Mouse (Mus musculus) heart, embryonic 10.5 days (tissue): ENCODE measurements around the gene Abhd13. TPM values are rescaled to one million over a fixed set of nuclear protein-coding genes. Genes with fewer than 3 reads are reported as not detected.

Source experiments
- DNase-seq: peaks from one replicate; pipeline ENCODE4 v3.0.0-alpha.2; 2017; ENCODE audit warnings: low spot score
- H3K27ac ChIP-seq: fragments of 300-500 bp; sonication (generic); 2 replicates; pipeline ENCODE4 v1.5.1; 2016; ENCODE audit warnings: mild to moderate bottlenecking
- H3K27me3 ChIP-seq: fragments of 300-500 bp; sonication (generic); 2 replicates; pipeline ENCODE4 v1.6.1; 2016; ENCODE audit warnings: mild to moderate bottlenecking; ENCODE audit not compliant: poor library complexity, insufficient read depth, severe bottlenecking
- H3K36me3 ChIP-seq: fragments of 300-500 bp; sonication (generic); 2 replicates; pipeline ENCODE4 v1.6.1; 2016; ENCODE audit warnings: mild to moderate bottlenecking, moderate library complexity
- H3K4me1 ChIP-seq: fragments of 300-500 bp; sonication (generic); 2 replicates; pipeline ENCODE4 v1.6.1; 2016; ENCODE audit warnings: mild to moderate bottlenecking
- H3K4me3 ChIP-seq: fragments of 300-500 bp; sonication (generic); 2 replicates; pipeline ENCODE4 v1.5.1; 2016; ENCODE audit warnings: mild to moderate bottlenecking, moderate library complexity
- H3K9me3 ChIP-seq: fragments of 300-500 bp; sonication (generic); 2 replicates; pipeline ENCODE4 v1.6.1; 2016; ENCODE audit warnings: mild to moderate bottlenecking, moderate library complexity
- WGBS: fragments of 180-500 bp; shearing (Covaris S2); methylation state at CpG from one replicate; pipeline ENCODE4 v1.1.7; 2016; 5-methylcytosine and 5-hydroxymethylcytosine counted together
- polyA plus RNA-seq: library from polyadenylated mRNA; unstranded; fragments of >200 nt; fragmentation: Nextera tagmentation; extraction: Ambion mirVana; gene quantifications from 2 replicates; pipeline ENCODE4 v1.2.1, GENCODE M21; 2016

The Abhd13 gene
- polyA plus RNA-seq, 1 experiment from 2014 or later, result 14.2 TPM

DNA sequence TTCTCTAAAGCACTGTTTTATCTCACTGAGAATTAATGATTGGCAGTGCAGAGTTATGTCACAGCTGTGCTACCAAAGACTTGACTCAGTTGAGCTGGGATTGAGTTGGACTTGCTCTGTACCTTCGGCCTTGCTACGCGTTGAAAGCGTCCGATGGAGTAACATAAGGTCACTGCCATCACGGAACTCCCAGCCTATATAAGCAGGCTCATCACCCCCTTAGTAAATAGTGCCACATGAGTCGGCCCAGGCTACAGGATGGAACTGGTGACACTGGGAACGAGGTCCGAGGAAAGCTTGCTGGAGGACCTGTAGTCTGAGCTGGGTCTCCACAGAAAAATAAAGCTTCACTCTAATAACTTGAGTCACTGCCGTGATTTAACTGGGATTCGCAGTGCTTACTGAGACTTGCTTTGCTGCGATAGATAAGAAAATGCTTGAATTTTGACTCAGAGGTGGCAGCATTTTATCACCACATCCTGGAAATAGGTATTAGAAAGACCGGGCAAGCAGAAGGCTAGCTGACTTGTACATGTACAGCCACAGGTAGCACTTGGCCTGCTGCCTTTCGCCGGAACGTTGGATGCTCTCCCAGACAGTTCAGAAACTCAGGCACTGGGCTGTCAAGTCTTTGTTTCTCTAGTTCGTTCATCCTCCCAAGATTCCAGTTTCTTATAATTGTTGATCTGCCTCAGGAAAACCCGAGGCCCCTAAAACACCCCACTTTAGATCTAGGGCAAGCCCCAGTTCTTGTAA lies 1.1 kb downstream of the Abhd13 start:
- peak overlapping the region; percentile 87 for H3K4me3 ChIP-seq
- 53% methylated on average over 18 of the region's 18 CpGs for WGBS
- peaks cover 6% of the 10 kb centered on the region for H3K36me3 ChIP-seq
- no peaks in the 10 kb centered on the region for H3K27me3 ChIP-seq
- DNase-seq, result no peak
- H3K27ac ChIP-seq, result peak overlapping the region; percentile 95; the same call in 1 of the 2 replicates
- peaks cover 23% of the 10 kb centered on the region for H3K4me1 ChIP-seq
- no peaks in the 10 kb centered on the region for H3K9me3 ChIP-seq

DNA sequence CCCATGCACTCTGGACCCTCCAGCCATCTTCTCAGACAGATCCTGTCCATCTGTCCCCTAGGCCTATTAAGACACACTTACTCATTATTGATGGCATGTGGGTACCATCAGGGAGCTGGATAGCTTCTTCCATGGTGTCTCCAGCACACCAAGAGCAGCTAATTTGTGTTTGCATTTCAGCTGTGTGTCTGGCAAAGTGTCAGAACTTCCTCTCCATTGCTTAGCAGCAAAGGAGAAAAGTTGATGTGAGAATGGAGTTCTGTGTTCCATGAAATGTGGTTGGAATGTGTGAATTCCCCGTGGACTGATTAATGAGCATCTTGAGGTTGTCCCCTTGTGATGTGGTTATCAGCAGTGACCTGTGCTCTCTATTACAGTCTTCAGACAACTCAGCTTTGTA lies 2.2 kb downstream of the Abhd13 start:
- no peak overlapping the region for H3K27ac ChIP-seq
- peaks cover 10% of the 10 kb centered on the region for H3K36me3 ChIP-seq
- no peaks in the 10 kb centered on the region for H3K27me3 ChIP-seq
- H3K9me3 ChIP-seq, result no peaks in the 10 kb centered on the region
- H3K4me1 ChIP-seq, result peaks cover 23% of the 10 kb centered on the region
- H3K4me3 ChIP-seq, result no peak overlapping the region
- DNase-seq, result no peak
- WGBS, result 61% methylated on average over 1 of the region's 1 CpGs

DNA sequence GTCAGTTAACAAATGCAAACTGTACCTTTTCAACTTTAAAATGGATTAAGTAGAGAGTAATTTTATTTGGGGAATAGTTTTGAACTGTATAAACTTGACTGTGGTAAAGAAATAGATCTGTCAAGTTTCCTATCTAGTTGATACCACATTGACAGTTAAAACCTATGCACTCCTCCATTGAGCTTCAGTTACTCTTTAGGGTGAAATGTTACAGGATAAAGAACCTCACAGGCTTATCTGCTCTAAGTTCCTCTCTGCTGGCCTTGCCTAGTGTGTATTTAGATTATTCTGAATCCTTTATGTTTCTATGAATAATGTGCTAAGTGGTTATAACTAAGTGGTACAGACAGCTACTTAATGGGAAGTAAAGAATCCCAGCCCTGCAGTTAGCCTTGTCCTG lies 2.7 kb downstream of the Abhd13 start:
- Histone ChIP-seq H3K4me1 (peaks cover 22% of the 10 kb centered on the region), H3K9me3 (no peaks in the 10 kb centered on the region), H3K4me3 (no peak overlapping the region), H3K27ac (no peak overlapping the region), H3K36me3 (peaks cover 10% of the 10 kb centered on the region), H3K27me3 (no peaks in the 10 kb centered on the region)
- DNase-seq, result no peak

DNA sequence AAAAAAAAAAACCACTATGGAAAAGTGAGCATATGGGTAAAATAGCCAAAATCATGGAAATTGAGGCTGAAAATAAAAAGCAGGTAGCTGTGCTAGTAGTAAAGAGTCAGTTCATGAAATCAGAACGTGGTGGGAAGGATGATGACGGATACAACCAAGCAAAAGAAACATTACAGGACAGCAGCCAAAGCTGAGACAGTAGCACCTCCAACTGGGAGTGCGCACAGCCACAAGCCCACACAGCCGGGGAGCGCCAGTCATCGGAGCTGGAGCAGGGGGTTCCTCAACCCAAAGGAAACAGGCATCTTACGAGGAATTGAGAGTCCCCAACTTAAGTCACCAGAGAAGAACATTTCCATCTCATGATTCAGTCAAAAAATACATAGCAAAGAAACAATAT lies 26.6 kb downstream of the Abhd13 start:
- DNase-seq, result no peak
- no peak overlapping the region for H3K27ac ChIP-seq
- peaks cover 15% of the 10 kb centered on the region for H3K27me3 ChIP-seq
- 74% methylated on average over 7 of the region's 7 CpGs for WGBS
- no peak overlapping the region for H3K4me3 ChIP-seq
- peaks cover 7% of the 10 kb centered on the region; the same call in 1 of the 2 replicates for H3K4me1 ChIP-seq
- H3K36me3 ChIP-seq, result no peaks in the 10 kb centered on the region
- H3K9me3 ChIP-seq, result no peaks in the 10 kb centered on the region

DNA sequence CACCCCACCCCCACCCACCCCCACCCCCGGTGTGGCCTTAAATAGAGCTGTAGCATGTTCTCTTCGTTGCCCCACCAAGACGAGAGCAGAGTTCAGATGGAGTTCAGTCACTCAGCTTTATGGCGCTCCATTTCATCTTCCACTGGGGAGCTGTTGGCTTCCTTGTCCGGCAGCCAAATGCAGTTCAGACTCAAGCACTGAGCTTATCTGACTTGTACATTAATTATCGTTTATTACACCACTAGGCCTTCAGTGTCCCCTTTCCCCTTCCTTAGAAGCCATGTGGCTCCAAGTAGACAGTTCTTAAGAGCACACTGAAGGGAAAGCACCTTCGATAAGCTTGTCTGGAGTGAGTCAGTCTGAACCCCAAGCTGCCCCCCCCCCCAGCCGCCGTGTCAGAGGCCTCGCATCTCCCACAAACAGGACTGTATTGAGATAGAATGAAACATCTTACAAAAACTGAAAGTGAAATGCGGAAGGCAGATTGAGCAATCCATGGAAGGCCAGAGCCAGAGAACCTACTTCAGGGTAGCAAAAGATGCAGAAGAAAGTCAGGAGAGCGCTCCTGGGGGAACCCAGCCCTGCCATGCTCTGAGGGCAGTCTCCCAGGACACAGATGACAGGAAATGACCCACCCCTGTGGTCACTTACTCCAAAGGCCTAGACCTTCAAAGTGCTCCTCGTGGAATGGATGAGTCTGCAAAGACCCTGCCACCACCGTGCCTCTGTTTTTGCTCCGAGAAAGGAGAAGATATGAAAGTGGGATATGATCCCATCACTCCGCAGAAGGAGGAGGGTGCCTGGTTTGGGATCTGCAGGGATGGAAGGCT lies 28.9 kb downstream of the Abhd13 start, which contains the start of gene Tnfsf13b:
Tnfsf13b (plus strand) TSS at position 312 of the 830 bp plus-strand sequence.
- Histone ChIP-seq H3K27ac (no peak within 1 kb of the TSS), H3K9me3 (no peaks in the 10 kb centered on the region), H3K27me3 (peaks cover 15% of the 10 kb centered on the region), H3K4me3 (peak within 1 kb of the TSS; percentile 56), H3K36me3 (no peaks in the 10 kb centered on the region), H3K4me1 (peaks cover 7% of the 10 kb centered on the region; the same call in 1 of the 2 replicates)
- no peak for DNase-seq
- 70% methylated on average over 16 of the region's 16 CpGs for WGBS

DNA sequence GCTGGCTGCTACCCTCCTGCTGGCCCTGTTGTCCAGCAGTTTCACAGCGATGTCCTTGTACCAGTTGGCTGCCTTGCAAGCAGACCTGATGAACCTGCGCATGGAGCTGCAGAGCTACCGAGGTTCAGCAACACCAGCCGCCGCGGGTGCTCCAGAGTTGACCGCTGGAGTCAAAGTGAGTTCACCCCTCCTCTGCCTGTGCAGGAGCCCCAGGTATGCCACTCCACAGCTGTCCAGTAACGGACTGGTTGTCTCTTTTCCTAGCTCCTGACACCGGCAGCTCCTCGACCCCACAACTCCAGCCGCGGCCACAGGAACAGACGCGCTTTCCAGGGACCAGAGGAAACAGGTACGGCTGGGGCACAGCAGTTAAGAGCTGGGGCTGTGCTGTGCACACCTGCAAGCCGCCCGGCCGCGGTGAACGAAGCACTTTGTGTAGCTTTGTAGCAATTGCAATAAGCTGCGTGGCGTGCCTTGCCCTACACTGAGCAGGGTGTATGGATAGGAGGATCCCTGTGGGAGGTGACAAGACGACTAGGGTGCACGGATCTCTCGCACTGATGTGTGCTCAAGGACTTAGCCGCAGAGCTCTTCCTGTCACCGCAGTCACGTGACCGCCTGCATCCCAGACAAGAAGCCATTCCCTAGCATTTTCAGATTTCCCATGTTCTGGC lies 29.6 kb downstream of the Abhd13 start:
- 4% methylated on average over 29 of the region's 29 CpGs for whole genome bisulfite sequencing
- H3K27me3 ChIP-seq, result peaks cover 15% of the 10 kb centered on the region
- H3K9me3 ChIP-seq, result no peaks in the 10 kb centered on the region
- peak overlapping the region; percentile 56 for H3K4me3 ChIP-seq
- no peak for DNase-seq
- H3K4me1 ChIP-seq, result peaks cover 7% of the 10 kb centered on the region; the same call in 1 of the 2 replicates
- no peak overlapping the region for H3K27ac ChIP-seq
- no peaks in the 10 kb centered on the region for H3K36me3 ChIP-seq

DNA sequence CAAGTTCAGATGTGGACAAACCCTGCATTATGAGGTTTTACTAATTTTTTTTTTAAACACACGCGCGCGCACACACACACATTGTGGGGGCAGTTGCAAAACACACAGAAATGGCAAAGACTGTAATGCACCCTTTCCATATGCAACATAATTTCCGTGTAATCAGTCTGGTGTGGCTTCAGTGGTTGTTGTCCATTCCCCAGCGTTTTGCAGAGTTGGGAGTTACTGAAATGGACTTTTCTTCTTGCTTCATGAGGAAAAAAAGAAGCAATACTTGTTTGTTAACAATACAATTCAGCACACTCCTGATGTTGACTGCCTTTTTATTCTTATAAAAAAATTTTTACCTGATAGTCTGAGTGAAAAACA lies 30.1 kb downstream of the Abhd13 start:
- no peak overlapping the region for H3K27ac ChIP-seq
- peaks cover 15% of the 10 kb centered on the region for H3K27me3 ChIP-seq
- no peak for DNase-seq
- peaks cover 7% of the 10 kb centered on the region; the same call in 1 of the 2 replicates for H3K4me1 ChIP-seq
- 38% methylated on average over 6 of the region's 6 CpGs for WGBS
- no peaks in the 10 kb centered on the region for H3K9me3 ChIP-seq
- no peaks in the 10 kb centered on the region for H3K36me3 ChIP-seq
- peak overlapping the region; percentile 56 for H3K4me3 ChIP-seq

DNA sequence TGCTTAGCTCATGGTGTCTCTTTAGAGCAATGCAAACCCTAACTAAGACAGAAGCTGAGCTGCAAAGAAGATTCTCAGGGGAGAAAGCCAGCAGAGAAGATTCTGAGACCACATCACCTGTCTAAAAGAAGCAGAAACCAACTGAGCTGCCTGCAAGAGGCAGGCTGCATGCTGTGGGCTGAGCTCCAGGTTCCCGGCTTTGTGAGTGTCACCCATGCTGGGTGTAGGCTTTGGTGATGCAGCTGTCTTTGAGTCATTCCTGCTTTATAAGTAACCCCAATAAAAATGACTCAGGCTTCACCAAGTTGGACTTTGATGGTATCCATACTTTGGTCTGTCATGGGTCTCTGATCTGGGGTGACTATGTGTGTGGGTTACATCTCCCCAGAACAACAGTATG lies 38.7 kb downstream of the Abhd13 start:
- H3K9me3 ChIP-seq, result no peaks in the 10 kb centered on the region
- H3K4me1 ChIP-seq, result no peaks in the 10 kb centered on the region
- no peaks in the 10 kb centered on the region for H3K27me3 ChIP-seq
- H3K4me3 ChIP-seq, result no peak overlapping the region
- DNase-seq, result no peak
- 60% methylated on average over 1 of the region's 1 CpGs for WGBS
- no peak overlapping the region for H3K27ac ChIP-seq
- H3K36me3 ChIP-seq, result no peaks in the 10 kb centered on the region

DNA sequence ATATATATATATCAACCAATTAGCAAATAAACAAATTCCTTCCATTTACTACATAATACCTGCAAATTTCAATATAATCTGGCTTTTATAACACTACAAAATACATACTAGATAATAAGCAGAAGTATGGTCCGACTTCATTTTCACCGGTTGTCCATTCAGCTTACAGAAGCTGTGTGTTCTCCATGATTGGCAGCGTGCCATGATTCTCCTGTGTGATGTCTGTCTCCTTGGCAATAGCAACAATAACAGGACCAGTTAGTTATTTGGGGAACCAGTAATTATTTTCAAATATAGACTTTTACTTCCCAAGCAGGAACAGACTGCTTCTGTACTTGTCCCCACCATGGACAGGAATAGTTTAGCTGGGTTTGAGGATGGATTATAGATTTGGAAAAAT lies 39.7 kb downstream of the Abhd13 start:
- H3K4me3 ChIP-seq, result no peak overlapping the region
- H3K27ac ChIP-seq, result no peak overlapping the region
- WGBS, result 80% methylated on average over 3 of the region's 3 CpGs
- no peaks in the 10 kb centered on the region for H3K4me1 ChIP-seq
- H3K36me3 ChIP-seq, result no peaks in the 10 kb centered on the region
- H3K9me3 ChIP-seq, result no peaks in the 10 kb centered on the region
- no peaks in the 10 kb centered on the region for H3K27me3 ChIP-seq
- no peak for DNase-seq

DNA sequence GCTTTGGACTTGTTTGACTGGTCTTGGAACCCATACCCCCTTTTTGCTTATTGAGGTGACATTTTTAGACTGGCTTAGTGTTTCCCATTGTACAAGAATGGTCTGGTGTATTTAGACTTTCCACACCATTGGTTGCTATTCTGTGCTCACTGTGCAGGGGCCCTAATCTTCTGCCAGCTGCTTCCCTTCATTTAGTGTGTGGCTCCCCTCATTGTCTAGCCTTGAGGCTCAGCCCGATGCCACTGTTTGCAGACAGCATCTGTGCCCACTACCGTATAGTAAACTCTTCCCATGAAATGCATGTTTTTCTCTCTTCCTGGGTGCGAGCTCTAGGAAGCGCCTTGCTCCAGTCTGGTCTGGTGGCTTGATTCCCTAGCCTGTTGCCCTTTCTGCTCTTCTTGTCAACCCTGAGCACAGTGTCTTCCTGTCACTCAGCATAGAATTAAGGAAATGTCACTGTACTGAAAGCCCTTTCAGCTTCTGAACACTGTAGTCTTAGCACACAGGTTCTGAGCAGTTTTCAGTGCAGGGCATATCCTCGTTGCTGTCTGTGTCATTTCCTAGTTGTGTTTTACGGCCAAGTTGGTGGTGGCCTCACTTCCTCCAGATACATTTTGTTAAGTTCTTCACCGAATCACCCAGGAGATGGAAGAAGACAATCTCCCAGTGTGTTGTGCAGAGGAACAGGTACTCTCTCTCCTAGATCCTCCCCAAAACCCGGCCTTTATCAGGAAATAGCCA lies 53.0 kb downstream of the Abhd13 start:
- Histone ChIP-seq H3K9me3 (no peaks in the 10 kb centered on the region), H3K4me1 (no peaks in the 10 kb centered on the region), H3K27ac (no peak overlapping the region), H3K4me3 (no peak overlapping the region), H3K27me3 (no peaks in the 10 kb centered on the region), H3K36me3 (no peaks in the 10 kb centered on the region)
- 81% methylated on average over 8 of the region's 8 CpGs for WGBS
- DNase-seq, result no peak

DNA sequence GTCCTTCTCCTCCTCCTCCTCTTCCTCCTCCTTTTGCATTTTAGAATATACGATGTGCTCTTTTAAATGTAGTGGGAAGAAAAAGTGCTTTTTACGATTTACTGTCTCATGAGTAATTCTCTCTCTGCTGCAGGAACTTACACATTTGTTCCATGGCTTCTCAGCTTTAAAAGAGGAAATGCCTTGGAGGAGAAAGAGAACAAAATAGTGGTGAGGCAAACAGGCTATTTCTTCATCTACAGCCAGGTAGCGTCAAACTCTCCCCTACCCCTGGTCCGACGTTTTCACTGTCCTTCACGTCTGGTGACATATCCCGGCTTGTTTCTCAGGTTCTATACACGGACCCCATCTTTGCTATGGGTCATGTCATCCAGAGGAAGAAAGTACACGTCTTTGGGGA lies 53.7 kb downstream of the Abhd13 start:
- WGBS, result 76% methylated on average over 9 of the region's 9 CpGs
- no peak overlapping the region for H3K4me3 ChIP-seq
- no peak overlapping the region for H3K27ac ChIP-seq
- no peaks in the 10 kb centered on the region for H3K4me1 ChIP-seq
- H3K9me3 ChIP-seq, result no peaks in the 10 kb centered on the region
- H3K36me3 ChIP-seq, result no peaks in the 10 kb centered on the region
- DNase-seq, result no peak
- no peaks in the 10 kb centered on the region for H3K27me3 ChIP-seq

DNA sequence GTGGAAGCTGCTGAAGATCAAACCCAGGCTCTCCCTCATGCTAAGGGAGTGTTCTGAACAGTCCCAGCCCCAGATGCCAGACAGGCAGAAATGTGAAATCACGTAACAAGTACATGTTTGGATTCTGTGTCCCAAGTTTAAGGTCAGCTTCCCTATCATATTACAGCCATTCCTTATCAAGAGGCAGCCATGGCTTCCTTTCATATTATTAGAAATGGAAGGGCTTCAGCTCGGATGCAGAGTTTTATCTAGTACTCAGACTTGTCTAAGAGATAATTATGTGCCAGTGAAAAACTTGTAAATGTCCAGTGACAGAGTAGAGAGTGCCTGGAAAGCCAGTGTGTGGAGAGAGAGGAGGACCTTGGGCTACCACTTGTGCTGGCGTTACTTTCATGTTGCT lies 63.4 kb downstream of the Abhd13 start:
- Histone ChIP-seq H3K4me3 (no peak overlapping the region), H3K9me3 (no peaks in the 10 kb centered on the region), H3K27me3 (no peaks in the 10 kb centered on the region), H3K27ac (no peak overlapping the region), H3K4me1 (no peaks in the 10 kb centered on the region), H3K36me3 (no peaks in the 10 kb centered on the region)
- DNase-seq, result no peak
- WGBS, result 39% methylated on average over 3 of the region's 3 CpGs
